Mouse (Mus musculus) left cerebral cortex, adult 9 months (tissue): ENCODE results near the gene Pea15a.
"Not testable (repeated sequence)": the region's sequence is repeated elsewhere in the genome, so short reads cannot be mapped to it uniquely, and the experiment has no call there.

Experiments
- DNase-seq, 2 experiments: peaks; one replicate each; pipeline ENCODE4 v3.0.0; 2022; ENCODE audit warnings: low spot score in 2 of 2

Gene Pea15a

DNA sequence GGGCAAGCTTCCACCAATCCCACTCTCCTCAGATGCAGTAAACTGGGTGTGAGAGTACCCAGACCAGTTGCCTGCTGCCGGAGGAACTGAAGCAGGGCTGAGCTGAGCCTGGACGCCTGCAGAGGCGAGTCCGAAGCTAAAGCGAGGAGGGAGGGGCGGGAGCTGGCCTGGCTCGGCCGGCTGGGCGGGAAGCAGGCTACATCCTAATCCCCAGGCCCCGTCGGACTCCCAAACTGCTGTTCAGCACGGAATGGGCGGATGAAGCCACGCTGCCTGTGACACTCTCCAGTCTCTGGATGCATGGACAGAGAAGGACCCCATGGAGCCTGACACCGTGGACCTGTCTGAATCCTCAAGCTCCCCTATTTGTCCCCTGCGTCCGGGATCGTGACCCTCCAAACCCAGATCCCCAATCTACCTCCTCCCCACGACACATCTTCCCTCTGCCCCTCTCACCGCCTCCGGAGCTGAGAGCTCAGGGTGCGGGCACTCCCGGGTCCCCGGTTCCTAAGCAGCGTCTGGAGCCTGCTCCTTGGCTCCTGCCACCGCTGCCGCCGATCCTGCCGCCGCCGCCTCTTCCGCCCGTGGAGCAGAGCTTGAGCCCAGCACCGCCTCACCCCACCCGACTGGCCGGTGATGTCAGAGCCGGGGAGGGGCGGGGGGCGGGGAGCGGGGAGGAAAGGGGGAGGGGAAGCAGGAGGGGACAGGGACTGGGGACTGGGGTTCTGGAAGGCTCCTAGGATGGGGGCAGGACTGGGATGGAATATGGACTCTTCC lies at the start of gene Pea15a:
Pea15a (minus strand) TSS at position 664 of the 777 bp plus-strand sequence.
- peak in 1 of 2 experiments; percentile 79 for DNase-seq

GRCm38 (mm10) chr1:172247679-172248078 lies 41.1 kb upstream of the Pea15a start:
- no peak for DNase-seq

- DNase-seq = peak in 1 of 2 experiments; percentile 30
These were observed 40.6 kb upstream of the Pea15a start for GRCm38 (mm10) chr1:172247216-172247615.

GRCm38 (mm10) chr1:172244645-172245044 lies 38.0 kb upstream of the Pea15a start:
- not testable (repeated sequence) for DNase-seq

DNA sequence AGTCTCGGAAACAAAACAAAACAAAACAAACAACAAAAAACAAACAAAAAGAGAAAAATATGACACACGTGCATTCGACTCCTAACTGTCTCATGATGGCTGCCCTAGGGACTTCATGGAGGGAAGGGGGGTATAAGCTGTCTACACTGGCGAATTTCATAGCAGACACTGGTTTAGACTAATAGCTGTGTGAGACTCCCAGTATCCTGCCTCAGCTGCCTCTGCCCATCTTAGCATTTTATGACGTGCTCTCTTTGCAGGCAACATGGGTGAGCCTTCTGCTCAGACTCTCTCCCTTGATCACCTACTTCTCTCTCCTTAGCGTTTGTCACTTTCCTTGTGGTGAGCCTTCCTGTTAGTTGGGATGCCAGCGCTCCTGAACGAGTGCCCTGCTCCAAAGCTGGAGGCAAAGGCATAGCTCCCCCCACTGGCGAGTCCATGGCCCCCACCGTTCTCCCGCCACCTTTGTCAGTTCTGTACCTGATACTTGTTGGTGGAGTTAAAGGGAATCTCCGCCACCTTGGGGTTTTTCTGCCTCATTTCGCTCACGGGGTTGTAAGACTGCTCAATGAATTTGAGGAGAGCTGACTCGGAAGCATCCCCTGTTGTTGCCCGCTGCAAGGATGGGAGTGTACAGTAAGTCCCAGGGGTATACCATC lies 37.1 kb upstream of the Pea15a start:
- no peak for DNase-seq

DNA sequence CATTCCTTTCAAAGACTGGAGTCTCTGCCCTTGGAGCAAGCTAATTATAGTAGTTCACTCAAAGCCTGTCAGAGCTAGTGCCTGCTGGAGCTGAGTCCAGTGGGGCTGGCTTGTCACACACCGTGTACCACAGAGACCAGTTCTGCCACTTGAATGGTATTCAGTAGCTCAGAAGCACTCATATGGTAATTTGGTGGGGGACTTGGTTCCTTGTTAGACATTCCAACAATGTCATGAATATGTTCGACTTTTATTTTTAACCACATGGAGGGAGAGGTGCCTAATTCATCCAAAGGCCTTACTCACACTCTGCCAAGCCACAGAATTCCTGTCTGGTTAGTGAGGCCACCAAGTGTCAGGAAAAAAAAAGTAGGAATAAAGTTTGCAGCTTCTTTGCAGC lies 35.8 kb upstream of the Pea15a start:
- DNase-seq = no peak

GRCm38 (mm10) chr1:172240945-172241708 lies 34.5 kb upstream of the Pea15a start:
- DNase-seq = no peak

DNA sequence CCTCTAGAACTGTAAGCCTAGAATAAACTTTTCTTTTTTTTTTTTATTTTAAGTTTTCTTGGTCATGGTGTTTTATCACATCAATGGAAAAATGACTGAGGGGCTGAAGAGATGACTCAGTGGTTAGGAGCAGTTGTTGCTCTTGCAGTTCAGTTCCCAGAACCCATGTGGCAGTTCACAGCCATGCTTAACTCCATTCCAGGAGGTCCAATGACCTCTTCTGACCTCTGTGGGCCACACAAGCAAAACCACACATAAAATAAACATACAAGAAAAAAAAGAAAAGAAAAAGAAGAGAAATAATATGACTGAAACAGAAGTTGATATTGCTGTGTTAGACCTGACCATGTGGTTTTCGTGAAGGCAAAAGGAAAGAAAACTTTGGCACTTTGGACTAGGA lies 22.6 kb upstream of the Pea15a start:
- DNase-seq = no peak

- DNase-seq = no peak
These were observed 21.6 kb upstream of the Pea15a start for GRCm38 (mm10) chr1:172228209-172228608.

GRCm38 (mm10) chr1:172221297-172222063 lies 14.9 kb upstream of the Pea15a start:
- DNase-seq = no peak

- no peak for DNase-seq
These were observed 13.8 kb upstream of the Pea15a start for GRCm38 (mm10) chr1:172220414-172220813.

DNA sequence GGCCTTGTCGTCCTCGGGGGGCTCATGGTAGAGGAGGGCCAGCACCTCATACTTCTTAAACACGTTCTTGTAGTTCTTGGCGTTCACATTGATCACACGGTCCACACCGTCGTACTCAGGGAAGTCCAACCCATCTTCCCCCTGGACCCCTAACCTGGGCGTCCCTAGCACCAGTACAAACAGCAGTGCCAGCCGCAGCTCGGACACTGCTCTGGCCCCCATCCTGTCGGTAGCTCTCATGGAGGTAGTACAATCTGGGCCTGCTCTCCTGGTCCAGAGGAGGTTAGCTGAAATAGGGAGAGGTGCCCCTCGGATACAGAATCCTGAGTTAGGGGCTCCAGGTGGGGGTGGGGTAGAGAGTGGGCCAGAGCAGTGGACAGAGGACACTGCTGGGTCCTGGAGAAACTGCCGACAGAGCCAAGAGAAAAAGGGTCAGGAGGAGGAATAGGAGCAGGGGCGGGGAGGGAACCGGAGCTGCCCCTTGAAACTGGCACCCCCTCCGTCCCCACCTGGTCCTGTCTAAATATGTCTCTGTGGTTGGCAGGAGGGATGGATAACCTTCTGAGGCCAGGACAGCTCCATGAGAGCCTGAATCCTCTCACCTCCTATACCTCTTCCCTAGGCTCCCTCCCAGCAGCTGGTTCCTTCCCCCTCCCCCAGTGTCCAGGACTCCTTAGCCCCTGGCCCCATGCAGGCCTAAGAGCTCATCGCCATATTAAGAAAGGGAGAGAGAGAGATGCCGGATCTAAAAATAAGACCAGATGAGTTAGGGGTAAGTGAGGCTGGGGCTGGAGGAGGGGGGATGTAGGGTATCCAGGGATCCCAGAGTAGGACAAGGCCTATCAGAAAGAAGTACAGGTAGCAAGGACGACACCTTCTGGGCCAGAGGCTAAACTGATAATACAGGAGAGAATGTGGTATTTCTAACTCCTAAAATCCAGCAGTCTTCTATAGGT lies 13.1 kb upstream of the Pea15a start, which contains the start of gene Casq1:
Casq1 (minus strand) TSS at position 418 of the 956 bp plus-strand sequence.
- no peak for DNase-seq

DNA sequence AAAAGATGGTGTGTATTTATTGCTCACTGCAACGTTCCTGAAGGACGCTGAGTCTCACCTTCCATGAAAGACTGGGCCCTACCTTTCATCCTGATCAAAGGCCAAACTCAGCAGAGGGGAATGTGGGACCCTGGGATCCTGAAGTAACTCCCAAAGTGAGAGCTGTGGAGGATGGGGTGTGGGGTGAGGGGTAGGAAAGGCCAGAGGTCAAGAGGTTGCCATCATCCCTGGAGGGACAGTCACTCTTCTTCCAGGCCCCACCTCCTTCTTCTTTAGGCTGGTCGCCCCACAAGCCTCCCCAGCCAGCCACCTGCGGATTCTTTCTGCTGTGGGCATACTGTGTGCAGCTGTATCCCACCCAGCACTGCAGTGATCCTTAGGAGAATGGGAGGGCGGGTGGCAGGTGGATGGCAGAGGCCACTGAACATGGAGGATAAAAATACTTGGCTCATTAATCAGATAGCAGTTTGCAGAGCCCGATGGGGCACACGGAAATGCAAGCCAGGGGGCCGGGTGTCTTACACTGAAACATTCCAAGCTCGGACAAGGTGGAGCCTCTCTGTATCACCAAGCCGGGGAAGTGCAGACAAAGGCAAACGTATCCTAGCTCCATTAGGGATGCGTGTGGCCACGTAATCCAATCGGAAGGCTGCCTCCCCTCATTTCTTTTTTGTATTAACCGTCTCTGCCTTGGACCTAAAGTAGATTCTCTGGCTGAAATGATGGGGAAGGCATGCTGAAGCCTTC lies 11.7 kb upstream of the Pea15a start:
- no peak for DNase-seq

DNA sequence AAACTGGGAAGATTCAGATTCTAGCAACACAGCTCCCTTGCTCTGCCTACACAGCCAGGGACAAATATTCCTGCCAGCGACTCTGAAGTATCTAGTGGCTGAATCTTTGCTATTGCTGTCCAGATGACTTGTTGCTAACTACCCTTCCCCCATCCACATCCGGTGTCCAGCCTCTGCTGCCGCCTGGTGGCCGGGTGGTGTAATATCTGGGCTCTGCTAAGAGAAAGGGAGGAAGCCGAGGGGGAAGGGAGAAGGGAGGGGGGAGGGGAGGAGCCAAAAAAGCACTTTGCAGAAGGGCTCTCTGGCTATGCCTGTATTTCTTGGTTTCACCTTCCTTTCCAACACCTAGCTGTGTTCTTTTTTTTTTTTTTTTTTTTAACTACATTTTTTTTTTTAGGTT lies 10.5 kb upstream of the Pea15a start:
- peak in 1 of 2 experiments; percentile 92 for DNase-seq

DNA sequence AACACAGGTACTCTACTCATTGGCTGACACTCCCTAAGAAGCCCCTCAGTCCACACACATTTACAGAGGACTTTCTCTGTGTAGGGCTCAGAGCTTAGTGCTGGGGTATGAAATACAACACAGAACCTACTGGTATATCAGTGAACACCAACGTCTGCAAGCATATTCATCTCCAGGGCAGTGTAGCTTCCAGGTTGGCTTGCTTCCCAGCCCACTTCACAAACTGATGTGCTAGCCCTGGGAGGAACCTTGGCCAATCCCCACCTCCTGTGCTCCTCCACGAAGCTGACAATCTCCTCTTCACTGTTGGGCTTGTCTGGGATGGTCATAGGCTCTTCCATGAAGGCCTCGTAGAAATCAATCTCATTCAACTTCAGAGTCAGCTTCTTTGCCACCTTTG lies 8.1 kb upstream of the Pea15a start:
- DNase-seq = no peak

DNA sequence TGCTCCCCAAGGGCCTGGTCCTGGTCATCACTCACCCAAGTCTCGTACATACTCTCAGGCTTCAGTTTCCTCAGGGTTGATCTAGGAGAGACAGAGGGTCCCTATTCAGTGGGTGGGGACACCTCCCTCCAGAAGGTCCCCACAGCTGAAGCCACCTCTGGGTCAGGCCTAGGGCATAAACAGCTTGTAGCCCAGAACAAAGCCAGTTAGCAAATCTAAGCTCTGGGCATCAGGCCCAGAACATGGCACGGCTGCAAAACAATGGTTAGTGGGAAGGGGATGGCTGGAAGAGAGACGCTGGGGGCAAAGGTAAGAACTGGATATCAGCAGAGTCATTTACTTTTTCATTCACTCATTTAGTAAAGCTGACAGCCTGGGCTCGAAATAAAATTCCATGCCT lies 7.2 kb upstream of the Pea15a start:
- no peak for DNase-seq

- no peak for DNase-seq
These were observed 6.2 kb upstream of the Pea15a start for GRCm38 (mm10) chr1:172212776-172213175.

GRCm38 (mm10) chr1:172207111-172207584 lies 544 bp upstream of the Pea15a start:
- DNase-seq = peak in 1 of 2 experiments; percentile 65

GRCm38 (mm10) chr1:172205741-172206087 lies 890 bp downstream of the Pea15a start:
- no peak for DNase-seq
